Mouse (Mus musculus) T-cell, adult 2 months (primary cell): ENCODE results near the gene Polr2f.
A peak's percentile ranks its signal among the peaks of the same experiment; 100 is the strongest.

Source experiments
- DNase-seq: peaks from one replicate; pipeline ENCODE4 v3.0.0; 2022; ENCODE audit warnings: low spot score

The Polr2f gene

DNA sequence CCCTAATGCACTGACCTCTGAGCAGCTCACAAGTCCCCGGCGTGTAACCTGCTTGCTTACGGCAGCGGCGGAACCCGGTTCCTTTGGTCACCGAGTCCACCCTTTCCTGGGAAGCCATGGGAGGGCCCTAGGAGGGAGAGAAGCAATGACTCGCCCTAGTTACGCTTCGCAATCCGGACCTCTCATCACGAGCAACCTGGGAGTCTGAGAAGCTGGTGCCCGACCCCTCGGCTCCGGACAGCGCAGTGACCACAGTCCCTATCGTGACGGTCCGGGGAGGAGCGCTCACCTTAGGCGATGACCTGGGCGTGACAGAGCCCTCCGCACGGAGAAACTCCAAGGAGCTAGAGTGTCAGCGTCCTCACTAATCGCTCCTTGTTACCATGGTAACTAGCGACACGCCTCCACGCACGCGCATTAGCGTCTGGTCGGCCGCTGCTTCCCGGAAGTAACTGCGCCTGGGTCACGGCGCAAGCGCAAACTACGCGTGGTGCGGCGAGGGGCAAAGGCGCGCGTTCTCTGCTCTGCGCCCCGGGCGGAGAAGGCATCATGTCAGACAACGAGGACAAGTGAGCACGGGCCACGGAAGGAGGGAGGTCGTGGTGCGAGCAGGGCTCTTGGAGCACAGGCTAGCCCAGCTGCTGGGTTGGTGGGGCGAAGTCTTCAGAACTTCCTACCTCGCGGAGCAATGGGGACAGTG, at the start of gene Polr2f, which contains the start of gene 1700088E04Rik:
Polr2f (plus strand) TSS at position 144 of the 700 bp plus-strand sequence.
1700088E04Rik (minus strand) TSS at position 388 of the 700 bp plus-strand sequence.
- DNase-seq = peak; percentile 93

DNA sequence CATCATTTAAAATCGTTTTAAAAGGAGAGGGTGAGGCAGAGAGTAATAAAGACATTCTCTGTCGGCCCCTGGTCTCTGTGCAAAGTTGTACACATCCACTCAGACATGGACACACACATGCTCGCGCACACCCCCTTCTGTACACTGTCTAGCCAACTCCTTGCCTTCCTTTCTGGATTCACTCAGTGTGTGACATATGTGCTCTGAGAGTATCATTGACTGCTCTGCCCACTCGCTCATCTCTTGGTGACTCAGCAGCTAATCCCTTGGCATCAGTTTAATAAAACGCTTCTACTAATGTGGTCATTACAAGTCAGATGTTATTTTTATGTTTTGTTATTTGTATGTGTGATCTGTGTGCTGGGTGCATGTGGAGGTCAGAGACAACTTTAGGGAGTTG, 48.5 kb upstream of the Polr2f start:
- DNase-seq = no peak

DNA sequence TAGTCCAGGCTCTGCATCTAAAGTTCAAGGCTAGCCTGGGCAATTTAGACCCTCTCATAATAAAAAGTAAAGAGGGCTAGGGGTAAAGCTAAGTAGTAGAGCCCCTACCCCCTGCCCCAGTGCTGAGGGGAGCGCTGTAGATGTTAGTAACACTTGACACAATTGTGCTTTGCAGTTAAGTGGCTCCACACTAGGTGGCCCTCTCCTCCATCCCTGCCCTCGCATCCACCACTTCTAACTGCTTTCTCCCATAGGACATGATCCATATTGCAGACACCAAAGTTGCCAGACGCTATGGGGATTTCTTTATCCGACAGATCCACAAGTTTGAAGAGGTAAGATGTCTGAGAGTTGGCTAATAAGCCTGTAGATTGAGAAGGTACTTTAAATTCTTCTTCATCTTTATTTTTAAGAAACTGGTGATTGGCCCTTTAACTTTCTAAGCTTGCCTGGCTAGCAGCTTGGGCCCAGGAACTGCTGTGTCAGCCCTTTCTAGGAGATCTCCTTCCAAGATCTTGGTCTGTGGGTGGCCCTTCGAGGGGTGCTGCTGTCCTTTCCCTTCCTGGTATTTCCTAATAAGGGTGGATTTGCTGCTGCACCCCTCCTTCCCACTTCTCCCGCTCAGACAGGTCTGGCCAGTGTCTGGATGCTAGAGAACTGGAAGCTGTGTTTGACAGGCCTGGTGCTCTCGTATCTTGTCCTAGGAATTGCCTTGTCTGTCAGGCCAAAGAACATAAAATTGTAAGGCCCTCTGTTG, 47.5 kb upstream of the Polr2f start:
- DNase-seq = no peak

DNA sequence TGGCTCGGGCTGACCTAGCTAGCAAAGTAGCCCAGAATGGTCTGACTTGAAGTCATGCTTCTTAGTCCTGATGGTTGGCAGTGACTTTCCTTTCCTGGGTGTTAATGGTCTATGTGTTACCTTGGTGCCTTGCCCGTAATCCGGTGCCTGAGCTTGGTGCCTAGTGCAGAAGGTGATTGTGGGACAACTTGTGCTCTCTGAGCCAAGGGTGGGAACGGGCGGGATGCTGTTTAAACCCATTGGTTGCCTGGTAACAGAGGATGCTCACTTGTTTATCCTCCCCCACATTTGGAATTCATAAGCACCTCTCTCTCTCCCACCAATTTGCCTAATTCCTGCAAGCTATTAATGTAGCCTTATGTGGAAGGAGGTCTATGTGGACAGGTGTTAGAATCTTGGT, 45.3 kb upstream of the Polr2f start:
- no peak for DNase-seq

DNA sequence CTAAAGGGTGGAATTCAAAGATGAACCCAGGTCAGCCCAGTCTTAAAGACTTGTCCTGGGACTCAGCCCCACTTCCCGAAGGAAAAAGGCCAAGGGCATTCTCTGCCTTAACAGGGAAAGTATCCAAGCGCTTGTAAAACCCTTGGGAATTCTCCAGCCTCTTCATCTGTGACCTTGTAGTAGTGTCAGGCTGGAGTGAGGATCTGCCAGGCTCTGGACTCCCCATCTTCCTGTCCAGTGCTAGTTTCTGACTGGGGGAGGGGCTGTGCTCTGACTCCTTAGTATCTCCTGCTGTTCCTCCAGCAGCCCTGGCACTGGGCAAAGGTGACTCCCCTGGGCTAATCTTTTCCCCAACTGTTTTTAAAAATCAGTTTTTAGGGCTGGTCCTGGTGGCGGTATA, 44.3 kb upstream of the Polr2f start:
- no peak for DNase-seq

DNA sequence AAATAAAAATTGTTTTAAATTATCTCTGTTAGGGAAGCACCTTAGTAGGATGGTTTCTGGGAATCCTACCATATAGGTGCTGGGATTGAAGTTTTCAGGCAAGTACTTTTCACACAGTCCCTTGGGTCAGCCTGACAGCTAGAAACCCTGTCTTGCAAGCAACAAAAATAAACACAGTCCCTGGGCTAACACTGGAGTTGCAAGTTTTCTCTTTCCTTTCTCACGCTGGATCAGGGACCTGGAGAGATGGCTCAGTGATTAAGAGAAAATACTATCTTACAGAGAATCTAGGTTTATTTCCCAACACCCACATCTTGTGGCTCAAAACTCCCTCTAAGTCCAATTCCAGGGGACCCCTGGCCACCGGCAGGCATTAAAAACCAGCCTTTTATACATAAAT, 43.7 kb upstream of the Polr2f start:
- DNase-seq = no peak

DNA sequence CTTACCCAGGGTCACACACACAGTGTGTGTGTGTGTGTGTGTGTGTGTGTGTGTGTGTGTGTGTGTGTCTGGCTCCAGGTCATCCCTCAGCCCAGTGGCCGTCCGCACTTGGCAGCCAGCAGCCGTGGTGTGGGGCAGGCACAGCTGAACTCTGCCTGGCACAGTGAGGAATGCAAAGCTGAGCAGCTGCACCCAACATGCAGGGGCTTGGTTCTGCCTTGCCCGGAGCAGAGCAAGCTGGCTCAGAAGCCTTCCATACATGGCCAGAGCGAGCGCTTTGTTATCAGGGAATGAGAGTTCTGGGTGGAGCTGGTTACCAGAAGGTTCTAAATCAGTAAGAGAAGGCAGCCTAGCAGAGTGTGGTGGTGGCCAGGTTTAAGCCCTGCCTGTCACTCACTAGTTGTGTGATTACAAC, 43.2 kb upstream of the Polr2f start:
- no peak for DNase-seq

DNA sequence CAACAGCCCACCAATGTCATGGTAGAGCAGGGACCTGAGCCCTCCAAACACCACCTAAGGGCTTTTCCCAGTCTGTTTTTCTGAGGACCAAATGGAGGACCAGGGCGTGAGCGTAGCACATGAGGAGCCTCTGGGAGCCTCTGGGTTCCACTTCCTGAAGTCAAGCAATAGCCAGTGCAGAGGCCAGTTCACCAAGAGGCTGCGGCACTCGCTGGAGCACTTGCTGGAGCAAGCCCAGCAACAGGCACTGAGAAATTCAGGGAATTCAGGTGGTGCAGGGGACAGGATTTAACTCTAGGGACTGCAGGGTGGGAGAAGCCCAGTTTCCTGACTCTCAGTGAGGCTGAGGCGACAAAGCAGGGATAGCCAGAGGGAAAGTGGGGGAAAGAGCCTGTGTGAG, 42.6 kb upstream of the Polr2f start:
- DNase-seq = no peak

DNA sequence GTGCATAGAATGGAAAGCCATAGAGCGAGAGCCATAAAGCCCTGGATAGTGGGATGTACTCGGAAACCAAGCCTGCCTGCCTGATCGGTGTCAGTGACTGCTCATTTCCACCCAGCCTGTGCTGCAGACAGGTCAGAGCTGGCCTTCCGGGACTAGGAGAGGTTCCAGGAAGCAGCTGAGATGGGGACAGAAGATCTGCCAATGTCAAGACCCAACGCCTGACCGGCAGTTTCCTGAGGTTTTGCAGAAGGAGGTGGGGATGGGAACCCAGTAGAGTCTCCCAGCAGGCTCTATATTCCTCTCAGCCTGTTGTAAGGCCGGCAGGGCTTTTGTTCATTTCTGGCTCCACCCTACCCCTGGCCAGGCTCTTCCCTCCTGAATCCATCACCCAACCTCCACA, 41.9 kb upstream of the Polr2f start:
- no peak for DNase-seq

DNA sequence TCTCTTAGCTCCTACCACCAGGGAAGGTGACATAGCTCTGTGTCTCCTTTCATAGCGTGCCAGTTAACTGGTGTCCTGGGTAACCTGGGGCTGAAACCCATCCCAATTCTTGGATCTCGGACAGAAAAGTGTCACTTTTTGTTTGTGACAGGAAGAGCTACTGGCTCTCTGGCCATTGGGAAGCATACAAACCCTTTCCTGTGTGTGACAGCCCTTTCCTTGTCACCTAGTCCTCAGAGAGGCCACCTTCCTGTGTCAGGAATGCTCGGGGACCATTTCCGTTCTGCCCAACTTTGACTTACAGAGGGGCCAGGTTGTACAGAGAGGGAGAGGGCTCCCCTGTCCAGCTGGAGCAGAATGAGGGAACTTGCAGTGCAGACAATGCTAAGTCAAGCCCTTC, 41.4 kb upstream of the Polr2f start:
- DNase-seq = no peak

DNA sequence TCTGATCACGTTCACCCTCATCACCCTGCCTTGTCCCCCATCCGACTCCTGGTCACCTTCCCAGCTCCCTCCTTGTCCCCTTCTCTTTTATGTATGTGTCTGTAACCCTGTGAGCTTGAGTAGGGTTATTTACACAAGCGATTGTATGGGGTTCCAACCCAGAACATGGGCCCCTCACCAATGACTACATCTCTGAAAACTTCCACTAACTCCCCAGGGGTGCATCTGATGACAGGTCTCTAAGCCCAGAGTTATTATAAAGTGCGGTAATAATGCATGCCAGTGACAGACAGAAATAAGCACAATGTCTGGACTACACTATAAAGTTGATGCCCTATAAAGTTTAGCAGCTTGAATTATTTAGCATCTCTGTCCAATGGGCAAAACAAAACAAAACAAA, 40.4 kb upstream of the Polr2f start:
- DNase-seq = no peak

DNA sequence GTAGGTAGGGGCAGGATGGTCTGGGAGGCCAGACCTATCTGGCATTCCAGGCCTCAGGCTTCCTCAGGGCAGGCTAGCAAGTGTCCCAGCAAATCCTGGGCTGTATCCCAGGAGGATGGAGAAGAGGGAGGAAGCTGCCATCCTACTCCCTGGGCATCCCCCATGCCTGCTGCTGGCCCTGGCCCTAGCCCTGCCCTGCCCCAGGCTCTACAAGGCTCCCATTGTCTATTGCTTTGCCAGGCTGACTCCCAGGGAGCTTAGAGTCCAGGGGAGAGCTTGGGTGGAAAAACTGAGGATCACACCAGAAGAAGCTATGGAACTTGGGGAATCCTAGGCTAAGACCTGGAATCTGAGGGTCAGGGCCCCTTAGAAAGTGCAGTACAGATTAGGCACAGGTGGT, 39.3 kb upstream of the Polr2f start:
- no peak for DNase-seq

DNA sequence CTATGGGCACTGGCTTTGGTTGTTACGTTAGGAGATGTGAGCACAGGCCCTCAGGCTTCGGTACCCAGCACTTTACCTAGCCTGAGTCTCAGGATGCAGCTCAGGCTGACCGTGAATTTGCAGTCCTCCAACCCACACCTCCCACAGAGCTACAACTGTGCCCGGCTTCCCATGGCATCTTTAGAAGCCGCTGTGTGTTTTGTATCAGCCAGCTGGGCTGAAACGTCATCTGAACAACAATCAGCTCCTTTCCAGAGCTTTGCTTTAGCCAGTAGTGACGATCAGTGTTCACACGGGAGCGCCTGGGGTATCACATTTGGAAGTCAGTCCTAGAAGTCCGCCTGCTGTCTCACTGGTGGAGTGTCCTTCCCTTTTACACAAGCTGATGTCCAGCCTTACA, 37.5 kb upstream of the Polr2f start:
- no peak for DNase-seq

DNA sequence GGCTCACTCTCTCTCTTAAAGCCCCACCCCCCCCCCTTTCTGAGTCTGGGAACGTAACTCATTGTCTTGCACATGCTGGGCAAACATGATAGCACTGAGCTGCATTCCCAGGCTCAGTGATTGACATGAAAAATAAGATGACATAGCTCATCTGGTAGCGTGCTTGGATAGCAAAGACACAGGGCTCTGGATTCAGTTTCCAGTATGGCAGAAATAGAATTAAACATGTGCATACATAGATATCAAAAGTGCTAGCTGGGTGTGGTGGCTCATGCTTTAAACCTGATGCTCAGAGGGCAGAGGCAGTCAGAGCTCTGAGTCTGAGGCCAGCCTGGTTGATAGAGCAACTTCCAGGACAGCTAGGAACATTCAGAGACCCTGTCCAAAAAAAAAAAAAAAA, 35.0 kb upstream of the Polr2f start:
- no peak for DNase-seq

DNA sequence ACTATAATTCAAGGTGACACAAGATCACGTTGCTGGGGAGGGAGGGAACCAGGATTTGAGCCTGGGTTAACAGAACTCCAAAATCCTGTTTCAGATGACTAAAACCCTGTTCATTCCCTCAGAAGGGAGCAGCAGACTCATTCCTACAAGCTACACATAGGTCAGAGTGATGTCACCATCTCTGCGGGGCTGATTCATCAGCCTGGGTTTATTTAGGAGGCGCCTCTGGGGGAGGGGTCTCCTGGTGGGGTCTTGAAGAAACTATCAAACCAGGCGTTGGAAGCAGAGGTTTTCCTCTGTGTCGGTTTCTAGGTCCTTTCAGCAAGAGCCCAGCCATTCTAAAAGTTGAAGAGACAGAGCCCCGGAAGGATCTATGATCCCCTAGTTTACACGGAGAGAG, 32.8 kb upstream of the Polr2f start:
- DNase-seq = no peak

DNA sequence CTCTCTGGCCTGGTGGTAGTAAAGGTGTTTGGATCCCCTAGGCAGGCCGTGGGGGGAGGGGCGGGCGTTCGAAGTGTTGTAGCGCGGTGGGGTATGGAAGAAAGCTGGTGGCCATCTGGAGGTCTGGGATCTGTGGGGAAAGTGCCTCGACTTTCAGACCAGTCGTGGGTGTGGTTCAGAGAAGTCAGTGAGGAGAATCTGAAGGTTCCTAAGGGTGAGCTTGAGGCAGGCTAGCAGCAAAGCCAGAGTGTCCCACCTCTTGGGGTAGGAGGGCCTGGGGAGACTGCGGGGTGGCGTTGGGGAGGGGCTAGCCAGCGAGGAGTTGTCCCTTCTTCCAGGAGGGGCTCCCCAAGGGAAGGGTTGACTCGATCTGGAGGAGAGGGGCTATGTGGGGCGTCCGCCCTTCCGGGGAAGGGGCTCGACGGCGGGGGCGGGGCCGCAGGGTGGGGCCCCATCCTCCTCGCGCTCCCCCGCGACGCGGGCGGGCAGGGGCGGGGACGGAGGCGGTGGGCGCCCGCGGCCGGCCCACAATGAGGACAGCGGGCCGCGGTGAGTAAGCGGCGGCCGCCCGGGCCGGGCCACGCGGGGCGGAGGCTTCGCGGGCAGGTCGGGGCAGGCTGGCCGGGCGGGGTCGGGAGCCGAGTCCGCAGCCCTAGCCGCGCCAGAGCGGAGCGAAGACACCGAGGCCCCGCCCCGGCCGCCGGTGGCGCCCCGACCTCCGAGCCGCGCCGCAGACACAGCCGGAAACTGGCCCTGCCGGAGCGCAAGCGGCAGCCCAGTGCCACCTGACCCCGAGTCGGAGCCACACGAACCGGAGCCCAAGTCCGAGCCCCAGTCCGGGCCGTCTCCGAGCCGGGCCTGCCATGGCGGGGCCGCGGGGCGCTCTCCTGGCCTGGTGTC, 32.1 kb upstream of the Polr2f start, which contains the start of gene Micall1:
Micall1 (plus strand) TSS at position 478 of the 900 bp plus-strand sequence.
- DNase-seq = peak; percentile 62

DNA sequence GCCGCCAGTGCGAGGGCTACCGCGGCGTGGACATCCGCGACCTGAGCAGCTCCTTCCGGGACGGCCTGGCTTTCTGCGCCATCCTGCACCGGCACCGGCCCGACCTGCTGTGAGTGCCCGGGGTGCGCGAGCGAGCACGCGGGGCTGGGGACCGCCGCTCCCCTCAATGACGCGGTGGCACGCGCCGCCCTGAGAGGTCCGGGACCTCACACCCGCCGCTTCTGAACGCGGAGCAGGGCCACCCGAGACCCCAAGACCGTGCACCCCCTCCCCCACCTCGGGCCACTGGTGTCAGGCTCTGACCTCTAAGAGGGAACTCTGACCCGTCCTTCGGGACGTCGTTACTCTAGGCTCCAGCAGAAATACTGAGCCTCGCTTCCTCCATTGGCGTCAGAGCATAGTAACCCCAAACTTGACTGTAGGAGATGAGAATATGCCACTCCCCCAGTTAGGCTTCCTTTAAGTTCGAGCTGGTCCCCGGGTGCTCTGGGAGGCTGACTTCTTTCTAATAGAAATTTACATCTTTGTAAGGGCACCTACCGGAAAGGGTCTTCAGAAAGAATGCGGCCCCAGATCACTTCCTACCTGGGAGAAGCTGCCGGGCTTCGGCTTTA, 31.4 kb upstream of the Polr2f start:
- peak; percentile 32 for DNase-seq

DNA sequence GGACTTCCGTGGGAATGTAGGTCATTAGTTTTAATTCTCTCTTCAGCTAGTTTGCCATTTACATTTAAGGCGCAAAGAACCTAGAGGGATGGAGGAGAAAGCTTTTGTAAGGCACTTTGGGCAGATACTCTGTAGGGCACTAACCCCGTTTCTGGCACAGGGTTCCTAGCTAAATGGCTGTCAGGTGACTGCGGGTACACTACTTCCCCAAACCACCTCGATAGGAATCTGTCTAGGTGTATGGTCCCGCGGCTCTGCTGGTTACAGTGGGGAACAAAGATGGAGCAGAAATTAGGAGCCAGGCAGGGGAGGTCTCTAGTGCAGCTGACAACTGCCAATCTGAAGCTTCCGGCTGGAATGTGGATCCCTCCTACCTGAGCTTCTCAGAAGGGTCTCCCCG, 30.8 kb upstream of the Polr2f start:
- DNase-seq = no peak

DNA sequence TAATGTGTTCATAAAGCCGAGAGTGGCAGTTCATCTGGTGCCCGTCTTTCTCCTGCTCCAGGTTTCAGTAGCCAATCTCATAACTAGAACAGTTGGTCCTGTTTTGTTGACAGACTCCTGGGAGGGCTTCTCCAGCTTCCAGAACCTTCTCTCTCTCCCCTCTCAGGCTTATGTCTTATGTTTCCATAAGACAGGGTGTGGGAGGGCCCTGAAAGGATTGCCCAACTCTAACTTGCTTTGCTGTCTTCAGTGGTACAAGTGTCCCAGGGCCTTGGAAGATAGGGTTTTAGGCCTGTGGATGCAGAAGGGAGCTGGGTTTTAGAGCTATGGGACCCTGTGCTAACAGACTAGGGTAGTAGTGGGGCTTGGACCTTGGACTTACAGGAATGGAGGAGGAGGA, 30.3 kb upstream of the Polr2f start:
- no peak for DNase-seq

DNA sequence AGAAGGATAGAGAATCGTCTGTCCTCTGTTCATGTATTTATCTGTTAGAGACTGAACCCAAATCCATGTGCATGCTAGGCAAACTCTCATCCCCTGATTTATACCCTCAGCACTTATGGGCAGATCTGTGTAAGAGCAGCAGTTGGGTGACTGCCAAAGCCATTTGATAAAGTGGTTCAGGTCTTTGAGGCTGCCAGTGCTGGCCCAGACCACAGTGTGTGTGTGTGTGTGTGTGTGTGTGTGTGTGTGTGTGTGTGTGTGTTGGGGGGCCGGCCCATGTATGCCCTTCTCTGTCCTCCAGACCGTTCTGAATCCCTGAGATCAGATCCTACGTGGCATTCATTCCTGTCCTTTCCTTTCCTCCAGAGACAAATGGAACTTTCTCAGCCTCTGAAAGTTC, 29.0 kb upstream of the Polr2f start:
- DNase-seq = no peak

DNA sequence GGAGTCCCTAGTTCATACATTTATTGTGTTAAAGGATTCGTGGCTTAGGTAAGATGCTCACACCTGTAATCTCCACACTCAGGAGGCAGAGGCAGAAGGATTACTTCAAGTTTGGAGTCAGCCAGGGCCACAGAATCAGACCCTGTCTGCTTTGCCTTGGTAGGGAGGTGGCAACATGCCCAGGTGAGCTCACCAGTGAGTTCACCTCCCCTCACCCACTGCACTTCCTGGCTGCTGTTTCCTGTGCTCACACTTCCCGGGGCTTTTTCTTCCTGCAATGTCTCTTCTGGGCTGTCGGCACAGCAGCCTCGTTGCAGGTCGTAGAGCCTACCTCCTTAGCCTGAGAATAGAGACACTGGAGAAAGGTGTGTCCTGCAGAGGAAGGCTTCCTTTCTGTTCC, 25.5 kb upstream of the Polr2f start:
- peak; percentile 49 for DNase-seq

DNA sequence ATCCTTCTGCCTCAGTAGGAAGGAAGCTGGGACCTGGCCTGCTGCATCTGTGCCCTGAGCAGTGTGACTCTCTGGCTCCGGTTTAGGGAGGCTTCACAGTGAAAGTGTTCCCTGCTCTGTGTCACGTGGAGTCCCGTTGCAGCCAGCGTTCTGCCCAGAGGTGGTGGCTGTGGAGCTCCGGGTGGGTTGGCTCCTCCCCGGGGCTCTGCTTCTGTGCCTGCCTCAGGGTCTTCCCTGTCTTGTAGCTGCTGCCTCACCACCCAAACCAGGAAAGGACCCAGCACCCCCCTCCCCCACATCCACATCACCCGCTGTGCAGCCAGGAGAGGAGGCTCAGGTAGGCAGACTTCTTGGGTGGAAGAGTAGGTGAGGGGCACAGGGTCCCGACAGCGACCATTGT, 21.3 kb upstream of the Polr2f start:
- DNase-seq = no peak
